Mouse (Mus musculus) liver, adult 2 months (tissue): ENCODE measurements at regions not wholly inside any gene's neighbourhood (a gene's known extent, or its start where the extent isn't known, plus 50 kb on each side); places are given as distances from the start of the nearest gene placed in this dataset.

Experiments used
- CTCF ChIP-seq: fragments of 200-500 bp; IDR thresholded peaks from 2 replicates; pipeline ENCODE4 v1.5.1; 2011; ENCODE audit warnings: low read depth, low read length, control low read depth
- POLR2A ChIP-seq: fragments of 200-500 bp; IDR thresholded peaks from 2 replicates; pipeline ENCODE4 v1.6.1; 2011; ENCODE audit warnings: low read length, control low read depth; ENCODE audit not compliant: insufficient read depth; ENCODE audit errors: extremely low read depth

- TF ChIP-seq CTCF: no peak
- TF ChIP-seq POLR2A: no peak
These were observed 243.9 kb downstream of the En1 start for GRCm38 (mm10) chr1:120846146-120846545.
